Mouse (Mus musculus): Measurements from ENCODE around the gene Epn1.

DNA sequence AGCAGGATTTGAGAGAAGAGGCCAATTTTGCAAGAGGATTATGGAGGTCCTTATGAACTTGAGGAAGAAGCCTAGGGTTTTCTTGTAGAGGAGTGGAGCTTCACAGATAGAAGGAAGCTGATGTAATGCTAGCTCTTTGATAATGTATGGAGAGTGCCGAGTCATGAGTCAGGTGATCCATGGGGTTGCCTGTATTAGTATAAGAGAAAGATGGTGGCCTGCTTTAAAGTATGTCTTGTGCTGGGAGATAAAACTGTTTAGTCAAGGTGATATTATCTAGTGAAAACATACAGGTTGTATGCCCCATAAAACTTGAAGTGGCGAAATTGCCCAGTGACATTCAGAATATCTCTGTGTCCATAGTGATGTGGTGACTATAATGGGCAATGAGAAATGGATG is 3.1 kb upstream of the Epn1 start:
- TF ChIP-seq CTCF (IDR thresholded peaks at IDR 0.05; ENCODE audit: low read depth) (no peak), EP300 (optimal IDR thresholded peaks at IDR 0.05) (no peak)

All from stomach, postnatal 0 days (tissue).